Mouse (Mus musculus) liver, embryonic 14.5 days (tissue): ENCODE measurements around the gene Nup153.

Experiments used
- CTCF ChIP-seq: IDR thresholded peaks from 2 replicates; pipeline ENCODE4 v1.5.1; 2016; ENCODE audit warnings: antibody characterized with exemption, low read depth, control low read depth
- EP300 ChIP-seq: IDR thresholded peaks from 2 replicates; pipeline ENCODE4 v1.6.1; 2016; ENCODE audit warnings: antibody characterized with exemption, low read depth

DNA sequence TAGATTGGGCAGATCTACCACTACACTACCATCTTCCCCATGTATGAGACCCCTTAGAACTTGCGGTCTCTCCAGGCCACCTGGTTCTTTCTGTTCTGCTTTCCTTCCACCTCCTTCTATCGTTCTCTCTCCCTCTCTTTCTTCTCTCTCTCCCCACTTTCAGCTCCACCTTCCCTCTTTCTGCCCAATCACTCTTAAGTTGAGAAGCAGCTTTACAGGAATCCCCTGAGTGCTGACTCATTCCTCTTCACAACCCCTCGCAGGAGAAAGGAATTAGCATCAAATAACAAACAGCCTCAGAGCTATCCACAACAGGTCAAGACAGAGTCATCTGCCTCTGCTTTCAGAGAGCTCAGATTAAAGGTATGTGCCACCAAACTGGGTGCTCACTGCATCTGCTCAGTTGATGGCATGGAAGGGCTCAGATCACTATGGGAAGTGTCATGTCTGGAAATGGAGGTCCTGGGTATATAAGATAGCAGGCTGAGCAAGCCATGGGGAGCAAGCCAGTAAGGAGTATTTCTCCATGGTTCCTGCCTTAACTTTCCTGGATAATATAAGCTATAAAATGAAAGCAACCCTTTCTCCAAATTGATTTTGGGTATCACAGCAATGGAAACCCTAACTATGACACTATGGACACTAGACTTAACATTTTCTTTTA, 11.6 kb downstream of the Nup153 start:
- TF ChIP-seq CTCF (no peak), EP300 (no peak)
